Mouse (Mus musculus): ENCODE results near the gene P4ha2. TPM values are rescaled to one million over a fixed set of nuclear protein-coding genes. Genes with fewer than 3 reads are reported as not detected.

The P4ha2 gene
- total RNA-seq, 2 experiments from 2014 or later: 29.2 to 41.5 TPM

- DNase-seq: peak; percentile 65 to 80
Observed at GRCm38 (mm10) chr11:54068520-54069371, 31.1 kb upstream of the P4ha2 start, which contains the start of gene Pdlim4. Gene Pdlim4 (minus strand): TSS chr11:54069014.

GRCm38 (mm10) chr11:54071726-54072445, 28.0 kb upstream of the P4ha2 start:
- DNase-seq: peak; percentile 87 to 90

- peak in 1 of 2 experiments; percentile 49 for DNase-seq
Observed at GRCm38 (mm10) chr11:54073291-54073690, 26.6 kb upstream of the P4ha2 start.

- DNase-seq: no peak
Observed at GRCm38 (mm10) chr11:54075353-54075752, 24.5 kb upstream of the P4ha2 start.

- DNase-seq: no peak
Observed at GRCm38 (mm10) chr11:54076101-54076500, 23.8 kb upstream of the P4ha2 start.

GRCm38 (mm10) chr11:54080435-54080834, 19.5 kb upstream of the P4ha2 start:
- no peak for DNase-seq

GRCm38 (mm10) chr11:54082725-54083124, 17.2 kb upstream of the P4ha2 start:
- DNase-seq: no peak

GRCm38 (mm10) chr11:54084976-54085375, 14.9 kb upstream of the P4ha2 start:
- DNase-seq: no peak

- DNase-seq: no peak
Observed at GRCm38 (mm10) chr11:54085816-54086215, 14.1 kb upstream of the P4ha2 start.

- DNase-seq: no peak
Observed at GRCm38 (mm10) chr11:54088253-54088946, 11.5 kb upstream of the P4ha2 start.

- peak; percentile 83 to 87 for DNase-seq
Observed at GRCm38 (mm10) chr11:54088947-54089317, 11.0 kb upstream of the P4ha2 start.

- no peak for DNase-seq
Observed at GRCm38 (mm10) chr11:54090091-54090879, 9.6 kb upstream of the P4ha2 start.

- DNase-seq: no peak
Observed at GRCm38 (mm10) chr11:54091726-54092125, 8.2 kb upstream of the P4ha2 start.

GRCm38 (mm10) chr11:54092188-54092587, 7.7 kb upstream of the P4ha2 start:
- DNase-seq: no peak

- peak; percentile 63 to 69 for DNase-seq
Observed at GRCm38 (mm10) chr11:54093000-54093399, 6.9 kb upstream of the P4ha2 start.

GRCm38 (mm10) chr11:54100692-54101591, 1.0 kb downstream of the P4ha2 start:
- DNase-seq: peak; percentile 87 to 92

- DNase-seq: no peak
Observed at GRCm38 (mm10) chr11:54101701-54102100, 1.8 kb downstream of the P4ha2 start.

- no peak for DNase-seq
Observed at GRCm38 (mm10) chr11:54102706-54103449, 3.0 kb downstream of the P4ha2 start.

- DNase-seq: no peak
Observed at GRCm38 (mm10) chr11:54105011-54105410, 5.1 kb downstream of the P4ha2 start.

GRCm38 (mm10) chr11:54106676-54107075, 6.8 kb downstream of the P4ha2 start:
- DNase-seq: no peak
